Comparison of ENCODE assay signal across 26 mouse cellular contexts in genomic region chr19:23562588-23562987, GRCm38 (mm10).
"Had no signal": no experiment of that assay in that cellular context is flagged by ENCODE, and none has a peak within 500 bp of the region (broad histone marks: within the 10 kb centered on the region; RNA-seq: fewer than 3 reads in every experiment).

No protein-coding gene starts in this region.

- H3K27ac ChIP-seq: gastrocnemius, adult 2 months; heart, embryonic 13.5 days; heart, embryonic 15.5 days; hindbrain, embryonic 10.5 days; hindbrain, embryonic 12.5 days; hindbrain, embryonic 14.5 days; intestine, embryonic 15.5 days; layer of hippocampus, adult 2 months; left cerebral cortex, adult 2 months; limb, embryonic 10.5 days; limb, embryonic 12.5 days; liver, embryonic 13.5 days; liver, embryonic 15.5 days had no signal

- H3K27me3 ChIP-seq: heart, embryonic 13.5 days; heart, embryonic 15.5 days; hindbrain, embryonic 12.5 days; intestine, embryonic 15.5 days; limb, embryonic 12.5 days; liver, embryonic 13.5 days; liver, embryonic 15.5 days had no signal

- ATAC-seq: hindbrain, embryonic 16.5 days; inflammation-experienced regulatory T-cells, adult 6 months; intestine, embryonic 15.5 days; intestine, postnatal 0 days; liver, postnatal 0 days had no signal

- H3K9me3 ChIP-seq: heart, embryonic 13.5 days; heart, embryonic 15.5 days; hindbrain, embryonic 10.5 days; hindbrain, embryonic 12.5 days; intestine, embryonic 15.5 days; limb, embryonic 10.5 days; limb, embryonic 12.5 days; liver, embryonic 13.5 days; liver, embryonic 15.5 days had no signal

- H3K4me3 ChIP-seq: gastrocnemius, adult 2 months; heart, embryonic 13.5 days; heart, embryonic 15.5 days; hindbrain, embryonic 10.5 days; hindbrain, embryonic 12.5 days; intestine, embryonic 15.5 days; layer of hippocampus, adult 2 months; left cerebral cortex, adult 2 months; limb, embryonic 10.5 days; limb, embryonic 12.5 days; liver, embryonic 13.5 days; liver, embryonic 15.5 days had no signal

- H3K9ac ChIP-seq: heart, embryonic 13.5 days; heart, embryonic 15.5 days; hindbrain, embryonic 12.5 days; hindbrain, embryonic 14.5 days; intestine, embryonic 15.5 days; limb, embryonic 12.5 days; liver, embryonic 13.5 days; liver, embryonic 15.5 days; liver, postnatal 0 days had no signal

- H3K36me3 ChIP-seq: heart, embryonic 13.5 days; heart, embryonic 15.5 days; hindbrain, embryonic 10.5 days; hindbrain, embryonic 12.5 days; intestine, embryonic 15.5 days; limb, embryonic 10.5 days; limb, embryonic 12.5 days; liver, embryonic 13.5 days; liver, embryonic 15.5 days had no signal

- H3K4me2 ChIP-seq: heart, embryonic 13.5 days; heart, embryonic 15.5 days; hindbrain, embryonic 12.5 days; hindbrain, embryonic 14.5 days; intestine, embryonic 15.5 days; limb, embryonic 12.5 days; liver, embryonic 11.5 days; liver, embryonic 13.5 days; liver, embryonic 15.5 days had no signal

- DNase-seq: gastrocnemius, postnatal 10 days; gastrocnemius, postnatal 25 days; kidney, adult 18-20 months; kidney, adult 8-10 months; kidney, postnatal 10 days; kidney, postnatal 25 days; kidney, postnatal 4 days; liver; liver, embryonic 13.5 days; liver, postnatal 0 days had no signal

- H3K4me1 ChIP-seq: heart, embryonic 13.5 days; heart, embryonic 15.5 days; hindbrain, embryonic 10.5 days; hindbrain, embryonic 12.5 days; intestine, embryonic 15.5 days; limb, embryonic 10.5 days; limb, embryonic 12.5 days; liver, embryonic 13.5 days; liver, embryonic 15.5 days had no signal
